ENCODE assay signal across 16 mouse cellular contexts in genomic region chr2:104323773-104324172, GRCm38 (mm10).
"Had no signal": no experiment of that assay in that cellular context is flagged by ENCODE, and none has a peak within 500 bp of the region (broad histone marks: within the 10 kb centered on the region; RNA-seq: fewer than 3 reads in every experiment).

No protein-coding gene starts in this region.

- ATAC-seq: lung, postnatal 0 days; midbrain, embryonic 15.5 days had no signal

- H3K36me3 ChIP-seq: lung, embryonic 15.5 days; midbrain, embryonic 12.5 days; midbrain, embryonic 15.5 days; neural tube, embryonic 12.5 days; stomach, embryonic 15.5 days had no signal

- H3K27me3 ChIP-seq: lung, embryonic 15.5 days; midbrain, embryonic 12.5 days; midbrain, embryonic 15.5 days; neural tube, embryonic 12.5 days; stomach, embryonic 15.5 days had no signal

- H3K4me3 ChIP-seq: lung, embryonic 15.5 days; megakaryocyte, embryonic 14.5 days; midbrain, embryonic 12.5 days; midbrain, embryonic 15.5 days; neural tube, embryonic 12.5 days; stomach, embryonic 15.5 days had no signal

- H3K4me2 ChIP-seq: lung, embryonic 15.5 days; midbrain, embryonic 12.5 days; midbrain, embryonic 15.5 days; neural tube, embryonic 12.5 days; stomach, embryonic 15.5 days had no signal

- DNase-seq: lung, adult 2 months; lung, postnatal 14 days; lung, postnatal 36 days; right cerebral cortex, postnatal 14 days; thymus, adult 2 months; thymus, postnatal 25 days; thymus, postnatal 4 days had no signal

- H3K9ac ChIP-seq: lung, embryonic 15.5 days; midbrain, embryonic 12.5 days; midbrain, embryonic 15.5 days; neural tube, embryonic 12.5 days; stomach, embryonic 15.5 days had no signal

- H3K9me3 ChIP-seq: lung, embryonic 15.5 days; megakaryocyte, embryonic 14.5 days; midbrain, embryonic 12.5 days; midbrain, embryonic 15.5 days; neural tube, embryonic 12.5 days; stomach, embryonic 15.5 days had no signal

- H3K27ac ChIP-seq: lung, embryonic 15.5 days; macrophage; midbrain, embryonic 12.5 days; midbrain, embryonic 15.5 days; neural tube, embryonic 12.5 days; stomach, embryonic 15.5 days; stomach, postnatal 0 days had no signal

- H3K4me1 ChIP-seq: lung, embryonic 15.5 days; neural tube, embryonic 12.5 days; stomach, embryonic 15.5 days had no signal
